Mouse (Mus musculus): ENCODE data around the gene Ppp1r14c.

DNA sequence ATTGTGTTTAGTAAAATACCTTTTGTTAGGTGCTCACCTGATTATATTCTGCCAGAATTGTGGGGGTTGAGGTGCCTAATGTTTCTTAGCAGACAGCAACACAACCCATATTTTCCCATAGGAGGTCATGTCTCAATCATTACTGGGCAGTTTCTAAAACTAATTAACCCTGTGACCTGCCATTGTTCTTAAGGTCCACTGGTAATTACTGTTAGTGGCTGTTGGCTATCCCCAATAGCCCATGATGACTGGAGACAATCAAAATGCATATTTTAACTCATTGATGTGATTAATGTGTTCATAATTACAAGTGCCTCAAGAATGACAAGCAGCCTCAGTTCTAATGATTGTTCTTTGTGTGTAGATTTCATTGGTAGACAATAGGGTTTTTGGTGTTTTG, 58.2 kb downstream of the Ppp1r14c start:
- TF ChIP-seq CTCF (IDR thresholded peaks at IDR 0.05; ENCODE audit: extremely low read depth, insufficient read length, insufficient replicate concordance, low read depth, low read length) (no peak), POLR2A (IDR thresholded peaks at IDR 0.05; ENCODE audit: low read depth, low read length) (no peak)

Measured in small intestine, adult 2 months (tissue).